Mouse (Mus musculus) left cerebral cortex, adult 6 months (tissue): ENCODE results near the gene Ctnnb1. TPM values are rescaled to one million over a fixed set of nuclear protein-coding genes. Genes with fewer than 3 reads are reported as not detected.

Experiments used
- long read RNA-seq, 2 experiments: library from polyadenylated mRNA; unstranded; transcript quantifications; one replicate each; pipeline ENCODE4 v2.0.0; 2019 to 2020
- polyA plus RNA-seq: library from polyadenylated mRNA; unstranded; fragments of <200 nt; fragmentation: Nextera tagmentation; gene quantifications from 2 replicates; pipeline ENCODE4 v1.2.3, GENCODE M21; 2021

Gene Ctnnb1
- polyA plus RNA-seq: 91.6 and 103 TPM in 2 replicates
- long read RNA-seq, experiment 1, transcript Ctnnb1-201 (15 exons, 3,623 nt): major isoform, 215 of 428 reads
- long read RNA-seq, experiment 1, transcript Ctnnb1-215 (1 exons, 1,292 nt): minor isoform, 11 of 428 reads
- long read RNA-seq, experiment 1, partial matches to known transcripts: 161 of 428 reads
- long read RNA-seq, experiment 1, other reads (novel, unspliced or antisense): 41 of 428 reads
- long read RNA-seq, experiment 2, transcript Ctnnb1-215 (1 exons, 1,292 nt): major isoform, 35 of 149 reads
- long read RNA-seq, experiment 2, transcript Ctnnb1-201 (15 exons, 3,623 nt): minor isoform, 22 of 149 reads
- long read RNA-seq, experiment 2, partial matches to known transcripts: 82 of 149 reads
- long read RNA-seq, experiment 2, other reads (novel, unspliced or antisense): 10 of 149 reads

DNA sequence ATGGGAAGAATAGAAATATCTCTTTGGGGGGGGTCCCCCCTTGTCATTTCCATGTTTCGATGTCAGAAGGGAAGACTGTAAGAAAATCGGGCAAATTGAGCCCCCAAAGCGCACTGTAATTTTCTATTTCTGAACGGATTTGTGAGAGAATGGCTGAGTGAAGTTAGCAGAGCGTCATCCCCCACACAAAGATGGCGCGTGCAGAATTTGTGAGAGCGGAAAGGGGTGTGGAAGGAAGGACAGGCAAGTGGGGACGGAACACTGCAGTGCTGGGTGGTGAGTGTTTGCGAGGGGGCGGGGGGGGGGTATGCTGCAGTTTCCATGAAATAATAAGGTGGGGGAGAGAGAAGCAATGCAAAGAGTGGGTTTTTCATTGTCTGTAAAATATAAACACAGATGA lies at the start of gene Ctnnb1:
TSS of gene Ctnnb1 (plus strand) at position 136 of the 400 bp plus-strand sequence.

